Mouse (Mus musculus): ENCODE results near the gene Ckap5.

DNA sequence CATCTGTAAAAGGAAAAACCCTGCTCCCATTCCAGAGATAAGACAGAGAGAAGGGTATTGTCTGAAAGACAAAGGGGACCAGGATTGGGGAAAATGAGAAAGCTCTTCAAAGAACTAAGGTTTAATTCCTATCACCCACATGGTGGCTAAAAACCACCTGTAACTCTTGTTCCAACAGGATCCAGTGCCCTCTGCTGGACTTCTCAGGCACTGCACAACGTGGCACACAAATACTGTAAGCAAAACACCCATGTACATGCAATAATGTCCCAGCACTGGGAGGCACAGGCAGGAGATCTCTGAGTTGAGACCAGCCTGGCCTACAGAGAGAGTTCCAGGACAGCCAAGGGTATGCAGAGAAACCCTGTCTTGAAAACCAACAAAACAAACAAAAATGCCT is 120.2 kb downstream of the Ckap5 start:
- no peak for TF ChIP-seq POLR2A (IDR thresholded peaks at IDR 0.05; ENCODE audit: insufficient read depth, low read depth, low read length)
- no peak for TF ChIP-seq CTCF (IDR thresholded peaks at IDR 0.05; ENCODE audit: insufficient read depth, low read depth, low read length)
